Mouse (Mus musculus) layer of hippocampus, postnatal 14 days (tissue): Measurements from ENCODE around the gene Chst8. TPM values are rescaled to one million over a fixed set of nuclear protein-coding genes. Genes with fewer than 3 reads are reported as not detected.
A peak's percentile ranks its signal among the peaks of the same experiment; 100 is the strongest.

Source experiments
- DNase-seq, 2 experiments: peaks; one replicate each; pipeline ENCODE4 v3.0.0; 2021 to 2022; ENCODE audit warnings: low spot score in 2 of 2, mixed read lengths in 1 of 2
- total RNA-seq, 2 experiments: library from RNA; stranded (reverse); gene quantifications; 2 replicates each; pipeline ENCODE4 v1.2.3; 2021

Chst8 gene
- total RNA-seq, 2 experiments from 2014 or later: 29.6 to 34.3 TPM

- no peak for DNase-seq
Observed at GRCm38 (mm10) chr7:34753140-34753886, 59.2 kb downstream of the Chst8 start.

GRCm38 (mm10) chr7:34752151-34752762, 60.3 kb downstream of the Chst8 start:
- no peak for DNase-seq

DNA sequence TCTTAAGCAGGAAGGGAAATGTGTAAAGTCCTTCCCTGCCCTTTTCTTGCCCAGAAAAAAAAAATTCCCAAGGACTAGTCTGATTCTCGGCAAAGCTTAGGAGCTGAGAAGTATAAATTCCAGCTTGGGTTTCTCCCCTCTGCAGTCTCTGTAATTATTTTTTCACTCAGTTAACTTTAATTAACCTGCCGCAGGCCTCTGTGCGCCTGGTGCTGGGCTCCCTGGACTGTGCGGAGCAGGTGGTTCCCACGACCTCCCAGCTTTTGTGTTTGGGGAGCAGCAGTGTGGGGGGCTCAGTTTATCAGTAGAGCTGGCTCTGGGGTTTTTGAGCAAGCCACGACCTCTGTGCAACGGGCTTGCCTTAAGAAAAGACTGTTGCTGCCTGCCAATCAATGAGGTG, 62.2 kb downstream of the Chst8 start:
- DNase-seq: no peak

DNA sequence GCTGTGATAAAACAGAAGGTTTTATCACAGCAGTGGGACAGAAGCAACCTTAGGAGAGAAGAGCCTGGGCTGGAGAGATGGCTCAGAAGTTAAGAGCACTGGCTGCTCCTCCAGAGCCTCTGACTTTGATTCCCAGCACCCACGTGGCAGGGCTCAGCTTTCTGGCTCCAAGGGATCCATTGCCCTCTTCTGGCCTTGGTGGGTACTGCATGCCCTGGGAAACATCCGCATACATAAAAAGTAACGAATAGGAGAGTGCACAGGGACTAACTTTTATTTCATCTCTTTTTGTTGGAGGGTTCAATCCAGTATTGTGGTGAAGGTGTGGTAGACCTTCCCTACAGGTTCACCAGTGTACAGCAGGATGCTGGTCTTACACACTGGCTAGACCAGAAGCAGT, 62.8 kb downstream of the Chst8 start:
- no peak for DNase-seq

DNA sequence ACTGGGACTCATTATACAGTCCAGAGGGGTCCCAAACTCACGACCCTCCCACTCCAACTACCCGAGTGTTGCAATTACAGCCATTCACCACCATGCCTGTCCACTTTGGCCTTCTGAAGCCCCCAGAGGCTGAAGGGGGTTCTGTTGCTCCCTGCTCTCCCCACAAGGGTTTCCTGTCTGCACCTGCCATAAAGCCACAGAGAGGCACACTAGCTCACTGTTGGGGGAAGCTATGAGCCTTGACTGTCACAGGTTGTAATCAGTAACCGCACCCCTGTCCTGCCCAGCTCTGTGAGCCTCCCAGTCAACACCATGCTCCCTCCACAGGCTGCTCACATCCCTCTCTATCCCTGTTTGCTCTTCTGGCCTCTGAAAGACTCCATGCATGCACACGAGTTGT, 64.0 kb downstream of the Chst8 start:
- no peak for DNase-seq

DNA sequence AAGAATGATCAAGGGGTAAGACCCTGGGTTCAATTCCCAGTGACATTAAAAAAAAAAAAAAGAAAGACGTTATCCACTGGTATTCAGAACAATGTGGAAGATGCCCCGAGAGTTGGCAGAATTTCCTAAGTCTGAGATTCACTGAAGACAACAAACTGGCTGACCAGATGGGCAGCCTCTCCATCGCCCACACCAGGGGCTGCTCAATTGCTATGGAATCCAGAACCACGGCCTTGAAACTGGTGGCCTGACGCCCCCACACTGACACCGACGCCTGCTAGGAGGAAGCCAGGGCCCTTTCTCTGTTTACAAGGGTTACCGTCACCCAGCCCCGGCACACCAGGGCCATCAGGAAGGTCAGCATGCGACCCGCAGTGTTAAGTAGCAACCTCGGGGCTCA, 64.8 kb downstream of the Chst8 start:
- DNase-seq: no peak

DNA sequence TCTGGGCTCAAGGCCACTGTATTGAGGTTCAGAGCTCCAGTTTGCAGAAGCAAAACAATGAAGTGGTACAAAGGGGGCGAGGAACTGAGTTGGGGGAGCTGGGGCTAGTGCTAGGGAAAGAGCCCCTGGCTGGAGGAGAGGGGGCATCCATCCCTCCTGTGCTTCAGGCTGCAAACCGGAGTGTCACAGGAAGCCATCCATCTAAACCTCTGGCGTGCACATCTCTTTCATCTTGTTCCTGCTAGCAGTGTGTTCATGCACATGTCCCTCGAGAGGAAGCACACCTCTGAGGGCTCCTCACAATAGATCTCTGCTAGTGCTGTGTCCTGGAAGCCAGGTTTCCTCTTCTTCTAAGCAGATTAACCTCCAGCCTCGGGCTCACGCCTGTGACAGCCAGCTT, 65.9 kb downstream of the Chst8 start:
- DNase-seq: no peak

DNA sequence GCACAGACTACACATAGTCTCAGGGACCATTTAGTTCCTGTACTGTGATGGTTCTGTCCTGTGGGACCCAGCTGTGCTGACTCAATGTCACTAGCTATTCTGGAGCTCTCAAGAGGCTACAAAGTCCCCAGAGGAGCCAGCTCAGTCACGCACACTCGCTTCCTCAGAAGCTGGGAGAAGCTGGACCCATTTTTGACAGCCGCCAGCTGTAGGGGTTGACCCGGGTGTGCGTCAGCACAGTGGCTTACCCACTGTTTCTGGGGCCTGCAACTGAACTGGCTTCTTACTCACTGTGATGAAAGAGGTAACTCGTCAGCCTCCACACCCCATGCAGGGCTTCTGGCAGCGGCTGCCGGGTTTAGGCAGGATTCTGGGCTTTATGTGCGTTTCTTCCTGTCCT, 66.3 kb downstream of the Chst8 start:
- no peak for DNase-seq

GRCm38 (mm10) chr7:34745426-34745825, 67.1 kb downstream of the Chst8 start:
- DNase-seq: no peak

GRCm38 (mm10) chr7:34744994-34745393, 67.5 kb downstream of the Chst8 start:
- no peak for DNase-seq

- DNase-seq: no peak
Observed at GRCm38 (mm10) chr7:34743411-34744085, 69.0 kb downstream of the Chst8 start.

DNA sequence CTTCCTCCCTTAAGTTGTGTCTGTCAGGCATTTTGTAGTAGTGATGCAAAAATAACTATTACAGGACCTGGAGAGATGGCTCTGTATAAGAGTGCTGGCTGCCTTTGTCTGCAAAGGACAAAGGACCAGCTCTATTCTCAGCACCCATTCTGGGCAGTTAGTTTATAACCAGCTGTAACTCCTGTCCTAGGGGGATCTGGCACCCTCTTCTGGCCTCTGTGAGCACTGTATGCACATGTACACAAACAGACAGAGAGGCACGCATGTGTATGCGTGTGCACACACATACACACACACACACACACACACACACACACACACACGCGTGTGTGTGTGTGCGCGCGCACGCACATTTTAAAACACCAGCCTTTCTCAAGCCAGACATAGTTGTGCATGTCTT, 73.1 kb downstream of the Chst8 start:
- no peak for DNase-seq

GRCm38 (mm10) chr7:34737206-34737605, 75.3 kb downstream of the Chst8 start:
- no peak for DNase-seq

DNA sequence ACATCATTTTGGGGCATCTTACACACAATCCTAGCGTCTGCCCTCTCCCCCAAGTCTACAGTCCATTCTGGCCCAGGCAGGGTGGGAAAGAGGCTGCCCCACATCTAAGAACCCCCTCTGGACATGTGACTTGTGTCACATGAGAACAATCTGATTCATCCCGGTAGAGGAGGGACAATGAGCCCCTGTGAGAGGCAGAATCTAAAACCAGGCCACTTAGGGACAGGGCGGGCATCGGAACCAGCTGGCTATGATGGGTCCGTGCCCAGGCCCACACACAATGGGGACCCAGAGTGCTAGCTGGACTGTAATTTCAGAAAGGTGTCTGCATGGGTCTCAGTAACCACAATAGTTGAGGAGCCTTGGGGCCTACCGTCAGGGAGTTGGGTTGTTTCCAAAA, 78.2 kb downstream of the Chst8 start:
- peak in 1 of 2 experiments; percentile 59 for DNase-seq

- DNase-seq: no peak
Observed at GRCm38 (mm10) chr7:34728931-34729330, 83.6 kb downstream of the Chst8 start.

- no peak for DNase-seq
Observed at GRCm38 (mm10) chr7:34725206-34725605, 87.3 kb downstream of the Chst8 start.

GRCm38 (mm10) chr7:34722551-34723230, 89.8 kb downstream of the Chst8 start:
- peak in 1 of 2 experiments; percentile 37 for DNase-seq

GRCm38 (mm10) chr7:34722151-34722550, 90.4 kb downstream of the Chst8 start:
- no peak for DNase-seq

- no peak for DNase-seq
Observed at GRCm38 (mm10) chr7:34721650-34722048, 90.9 kb downstream of the Chst8 start.

GRCm38 (mm10) chr7:34720882-34721649, 91.4 kb downstream of the Chst8 start:
- DNase-seq: no peak

DNA sequence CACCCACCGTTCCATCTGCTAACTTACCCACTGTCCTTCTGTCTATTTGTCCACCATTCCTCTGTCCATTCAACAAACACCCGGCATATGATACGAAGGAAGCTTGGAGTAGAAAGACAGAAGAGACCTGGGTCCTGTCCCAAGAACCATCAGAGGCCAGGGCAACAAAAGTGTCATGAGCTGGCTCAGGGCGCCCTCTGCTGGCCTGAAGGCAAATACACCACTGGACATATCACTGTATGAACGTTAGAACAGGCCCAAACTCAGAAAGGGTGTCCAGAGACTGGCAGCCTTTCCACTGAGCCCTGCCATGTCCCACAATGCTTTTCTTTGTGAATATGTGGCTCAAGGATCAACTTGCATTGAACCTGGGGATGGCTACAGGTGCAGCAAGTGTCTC, 92.9 kb downstream of the Chst8 start:
- DNase-seq: peak; percentile 58 to 63
